Mouse (Mus musculus): ENCODE results near the gene Slc35f6. TPM values are rescaled to one million over a fixed set of nuclear protein-coding genes. Genes with fewer than 3 reads are reported as not detected.
A peak's percentile ranks its signal among the peaks of the same experiment; 100 is the strongest.

Gene Slc35f6
- polyA plus RNA-seq, 1 experiment from 2014 or later = 17.6 TPM

- Histone ChIP-seq H3K9ac (ENCODE audit: low read depth, low read length) (no peak overlapping the region), H3K4me1 (replicated peaks; ENCODE audit: control insufficient read depth, insufficient read depth, low read length) (no peaks in the 10 kb centered on the region), H3K9me3 (ENCODE audit: control insufficient read depth, low read length) (no peaks in the 10 kb centered on the region), H3K27me3 (replicated peaks; ENCODE audit: control insufficient read depth, insufficient read depth, low read length) (peaks cover 3% of the 10 kb centered on the region; the same call in 1 of the 2 replicates), H3K27ac (ENCODE audit: low read depth, low read length) (no peak overlapping the region), H3K36me3 (ENCODE audit: control insufficient read depth, insufficient read depth, low read length) (no peaks in the 10 kb centered on the region), H3K4me2 (no peak overlapping the region), H3K4me3 (ENCODE audit: low read depth, low read length) (no peak overlapping the region)
- WGBS = 1% methylated on average over 6 of the region's 6 CpGs
- ATAC-seq (replicated peaks; ENCODE audit: low FRiP score) = 0 out of 2 replicates have a peak, but pooled peaks have one; percentile 60
- peak; percentile 63 for DNase-seq (ENCODE audit: low spot score)
These were observed 9.7 kb upstream of the Slc35f6 start for GRCm38 (mm10) chr5:30638041-30638440.

- Histone ChIP-seq H3K9ac (ENCODE audit: low read depth, low read length) (no peak overlapping the region), H3K4me1 (replicated peaks; ENCODE audit: control insufficient read depth, insufficient read depth, low read length) (peaks cover 9% of the 10 kb centered on the region), H3K9me3 (ENCODE audit: control insufficient read depth, low read length) (no peaks in the 10 kb centered on the region), H3K27me3 (replicated peaks; ENCODE audit: control insufficient read depth, insufficient read depth, low read length) (peaks cover 3% of the 10 kb centered on the region; the same call in 1 of the 2 replicates), H3K27ac (ENCODE audit: low read depth, low read length) (no peak overlapping the region), H3K4me2 (no peak overlapping the region), H3K4me3 (ENCODE audit: low read depth, low read length) (no peak overlapping the region), H3K36me3 (ENCODE audit: control insufficient read depth, insufficient read depth, low read length) (no peaks in the 10 kb centered on the region)
- DNase-seq (ENCODE audit: low spot score) = no peak
- ATAC-seq (replicated peaks; ENCODE audit: low FRiP score) = no peak
- 47% methylated on average over 5 of the region's 5 CpGs for WGBS
These were observed 4.1 kb upstream of the Slc35f6 start for GRCm38 (mm10) chr5:30643477-30644179.

GRCm38 (mm10) chr5:30646036-30646435 lies 1.7 kb upstream of the Slc35f6 start:
- Histone ChIP-seq H3K4me1 (replicated peaks; ENCODE audit: control insufficient read depth, insufficient read depth, low read length) (peaks cover 13% of the 10 kb centered on the region), H3K4me2 (no peak overlapping the region)
- WGBS = 62% methylated on average over 2 of the region's 2 CpGs

GRCm38 (mm10) chr5:30647396-30647795 lies 337 bp upstream of the Slc35f6 start:
- Histone ChIP-seq H3K36me3 (ENCODE audit: control insufficient read depth, insufficient read depth, low read length) (no peaks in the 10 kb centered on the region), H3K4me3 (ENCODE audit: low read depth, low read length) (peak overlapping the region; percentile 79), H3K9ac (ENCODE audit: low read depth, low read length) (peak overlapping the region; percentile 49), H3K27ac (ENCODE audit: low read depth, low read length) (no peak overlapping the region), H3K4me1 (replicated peaks; ENCODE audit: control insufficient read depth, insufficient read depth, low read length) (peaks cover 13% of the 10 kb centered on the region), H3K4me2 (peak overlapping the region; percentile 94), H3K27me3 (replicated peaks; ENCODE audit: control insufficient read depth, insufficient read depth, low read length) (no peaks in the 10 kb centered on the region), H3K9me3 (ENCODE audit: control insufficient read depth, low read length) (no peaks in the 10 kb centered on the region)
- ATAC-seq (replicated peaks; ENCODE audit: low FRiP score) (no peak), DNase-seq (ENCODE audit: low spot score) (no peak)
- WGBS = 22% methylated on average over 9 of the region's 9 CpGs

More at GRCm38 (mm10) chr5:30646036-30646435, 1.7 kb upstream of the Slc35f6 start:
- H3K4me3 ChIP-seq (ENCODE audit: low read depth, low read length) = no peak overlapping the region
- no peak overlapping the region for H3K9ac ChIP-seq (ENCODE audit: low read depth, low read length)
- H3K9me3 ChIP-seq (ENCODE audit: control insufficient read depth, low read length) = no peaks in the 10 kb centered on the region
- ATAC-seq (replicated peaks; ENCODE audit: low FRiP score) (no peak), DNase-seq (ENCODE audit: low spot score) (no peak)
- no peaks in the 10 kb centered on the region for H3K27me3 ChIP-seq (replicated peaks; ENCODE audit: control insufficient read depth, insufficient read depth, low read length)
- no peak overlapping the region for H3K27ac ChIP-seq (ENCODE audit: low read depth, low read length)
- H3K36me3 ChIP-seq (ENCODE audit: control insufficient read depth, insufficient read depth, low read length) = no peaks in the 10 kb centered on the region

- ATAC-seq (replicated peaks; ENCODE audit: low FRiP score) (no peak), DNase-seq (ENCODE audit: low spot score) (no peak)
- peaks cover 13% of the 10 kb centered on the region for H3K4me1 ChIP-seq (replicated peaks; ENCODE audit: control insufficient read depth, insufficient read depth, low read length)
- no peak overlapping the region for H3K4me2 ChIP-seq
- H3K9me3 ChIP-seq (ENCODE audit: control insufficient read depth, low read length) = no peaks in the 10 kb centered on the region
- H3K36me3 ChIP-seq (ENCODE audit: control insufficient read depth, insufficient read depth, low read length) = no peaks in the 10 kb centered on the region
- H3K27ac ChIP-seq (ENCODE audit: low read depth, low read length) = no peak overlapping the region
- WGBS = 58% methylated on average over 4 of the region's 4 CpGs
- no peak overlapping the region for H3K4me3 ChIP-seq (ENCODE audit: low read depth, low read length)
- H3K27me3 ChIP-seq (replicated peaks; ENCODE audit: control insufficient read depth, insufficient read depth, low read length) = no peaks in the 10 kb centered on the region
- H3K9ac ChIP-seq (ENCODE audit: low read depth, low read length) = no peak overlapping the region
These were observed 1.8 kb downstream of the Slc35f6 start for GRCm38 (mm10) chr5:30649558-30649957.

- 54% methylated on average over 3 of the region's 3 CpGs for WGBS
- H3K9ac ChIP-seq (ENCODE audit: low read depth, low read length) = no peak overlapping the region
- H3K27ac ChIP-seq (ENCODE audit: low read depth, low read length) = no peak overlapping the region
- no peak overlapping the region for H3K4me2 ChIP-seq
- no peaks in the 10 kb centered on the region for H3K9me3 ChIP-seq (ENCODE audit: control insufficient read depth, low read length)
- ATAC-seq (replicated peaks; ENCODE audit: low FRiP score) (no peak), DNase-seq (ENCODE audit: low spot score) (no peak)
- no peaks in the 10 kb centered on the region for H3K27me3 ChIP-seq (replicated peaks; ENCODE audit: control insufficient read depth, insufficient read depth, low read length)
- H3K4me3 ChIP-seq (ENCODE audit: low read depth, low read length) = no peak overlapping the region
- H3K36me3 ChIP-seq (ENCODE audit: control insufficient read depth, insufficient read depth, low read length) = no peaks in the 10 kb centered on the region; the same call in 1 of the 2 replicates
- peaks cover 13% of the 10 kb centered on the region for H3K4me1 ChIP-seq (replicated peaks; ENCODE audit: control insufficient read depth, insufficient read depth, low read length)
These were observed 3.0 kb downstream of the Slc35f6 start for GRCm38 (mm10) chr5:30650756-30651155.

- no peak for DNase-seq (ENCODE audit: low spot score)
- WGBS = 93% methylated on average over 3 of the region's 3 CpGs
These were observed 3.8 kb downstream of the Slc35f6 start for GRCm38 (mm10) chr5:30651554-30651953.

GRCm38 (mm10) chr5:30653246-30653645 lies 5.5 kb downstream of the Slc35f6 start:
- H3K36me3 ChIP-seq (ENCODE audit: control insufficient read depth, insufficient read depth, low read length) = peaks cover 15% of the 10 kb centered on the region
- no peak for ATAC-seq (replicated peaks; ENCODE audit: low FRiP score)
- peaks cover 7% of the 10 kb centered on the region for H3K4me1 ChIP-seq (replicated peaks; ENCODE audit: control insufficient read depth, insufficient read depth, low read length)
- DNase-seq (ENCODE audit: low spot score) = no peak
- H3K27me3 ChIP-seq (replicated peaks; ENCODE audit: control insufficient read depth, insufficient read depth, low read length) = no peaks in the 10 kb centered on the region
- H3K9me3 ChIP-seq (ENCODE audit: control insufficient read depth, low read length) = no peaks in the 10 kb centered on the region
- WGBS = 82% methylated on average over 6 of the region's 6 CpGs
- no peak overlapping the region for H3K9ac ChIP-seq (ENCODE audit: low read depth, low read length)
- H3K4me3 ChIP-seq (ENCODE audit: low read depth, low read length) = no peak overlapping the region
- no peak overlapping the region for H3K4me2 ChIP-seq
- no peak overlapping the region for H3K27ac ChIP-seq (ENCODE audit: low read depth, low read length)

More at GRCm38 (mm10) chr5:30651554-30651953, 3.8 kb downstream of the Slc35f6 start:
- Histone ChIP-seq H3K27ac (ENCODE audit: low read depth, low read length) (no peak overlapping the region), H3K9ac (ENCODE audit: low read depth, low read length) (no peak overlapping the region), H3K36me3 (ENCODE audit: control insufficient read depth, insufficient read depth, low read length) (peaks cover 7% of the 10 kb centered on the region; the same call in 1 of the 2 replicates), H3K9me3 (ENCODE audit: control insufficient read depth, low read length) (no peaks in the 10 kb centered on the region), H3K4me1 (replicated peaks; ENCODE audit: control insufficient read depth, insufficient read depth, low read length) (peaks cover 13% of the 10 kb centered on the region), H3K27me3 (replicated peaks; ENCODE audit: control insufficient read depth, insufficient read depth, low read length) (no peaks in the 10 kb centered on the region), H3K4me2 (no peak overlapping the region), H3K4me3 (ENCODE audit: low read depth, low read length) (no peak overlapping the region)
- ATAC-seq (replicated peaks; ENCODE audit: low FRiP score) = no peak

GRCm38 (mm10) chr5:30655042-30655441 lies 7.3 kb downstream of the Slc35f6 start:
- ATAC-seq (replicated peaks; ENCODE audit: low FRiP score) = no peak
- H3K27ac ChIP-seq (ENCODE audit: low read depth, low read length) = no peak overlapping the region
- H3K4me2 ChIP-seq = no peak overlapping the region
- 83% methylated on average over 8 of the region's 8 CpGs for WGBS
- DNase-seq (ENCODE audit: low spot score) = no peak
- no peaks in the 10 kb centered on the region for H3K9me3 ChIP-seq (ENCODE audit: control insufficient read depth, low read length)
- H3K27me3 ChIP-seq (replicated peaks; ENCODE audit: control insufficient read depth, insufficient read depth, low read length) = no peaks in the 10 kb centered on the region
- H3K36me3 ChIP-seq (ENCODE audit: control insufficient read depth, insufficient read depth, low read length) = peaks cover 15% of the 10 kb centered on the region
- H3K4me1 ChIP-seq (replicated peaks; ENCODE audit: control insufficient read depth, insufficient read depth, low read length) = no peaks in the 10 kb centered on the region
- H3K4me3 ChIP-seq (ENCODE audit: low read depth, low read length) = no peak overlapping the region
- no peak overlapping the region for H3K9ac ChIP-seq (ENCODE audit: low read depth, low read length)
